Mouse (Mus musculus): Measurements from ENCODE around the gene Wdr63.

The Wdr63 gene

DNA sequence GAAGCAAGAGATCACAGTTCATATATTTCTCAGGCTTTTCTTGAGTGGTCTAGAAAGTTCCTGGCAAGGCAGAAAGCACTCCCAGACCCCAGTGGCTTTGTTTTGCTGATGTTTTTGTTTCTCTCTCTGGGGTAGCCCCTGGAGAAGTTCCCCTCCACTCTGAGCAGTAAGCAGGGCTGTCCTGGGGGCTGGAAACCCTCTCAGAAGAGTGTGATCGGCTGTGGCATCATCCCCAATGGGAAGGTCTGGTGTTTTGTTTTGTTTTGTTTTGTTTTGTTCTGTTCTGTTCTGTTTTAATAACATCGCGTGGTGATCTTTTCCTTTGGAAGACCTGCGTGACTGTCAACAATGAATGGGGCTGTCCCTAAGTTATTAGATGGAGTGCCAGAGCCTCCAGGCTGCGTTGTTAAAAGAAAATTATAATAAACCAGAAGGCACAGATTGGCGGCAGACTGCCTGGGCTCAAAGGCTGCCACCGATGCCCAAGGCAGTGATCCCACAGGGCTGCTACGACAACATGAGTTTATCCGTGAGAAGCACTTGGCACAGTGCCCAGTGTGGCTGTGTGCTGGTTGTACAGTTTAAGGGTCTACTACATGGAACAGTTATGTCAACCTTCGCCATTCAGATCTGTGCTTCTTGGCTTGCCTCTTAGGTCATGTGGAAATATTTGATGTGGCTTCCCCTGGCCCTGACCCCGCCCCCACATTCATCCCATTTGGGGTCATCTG is 56.5 kb downstream of the Wdr63 start:
- peak; percentile 55 for DNase-seq

DNA sequence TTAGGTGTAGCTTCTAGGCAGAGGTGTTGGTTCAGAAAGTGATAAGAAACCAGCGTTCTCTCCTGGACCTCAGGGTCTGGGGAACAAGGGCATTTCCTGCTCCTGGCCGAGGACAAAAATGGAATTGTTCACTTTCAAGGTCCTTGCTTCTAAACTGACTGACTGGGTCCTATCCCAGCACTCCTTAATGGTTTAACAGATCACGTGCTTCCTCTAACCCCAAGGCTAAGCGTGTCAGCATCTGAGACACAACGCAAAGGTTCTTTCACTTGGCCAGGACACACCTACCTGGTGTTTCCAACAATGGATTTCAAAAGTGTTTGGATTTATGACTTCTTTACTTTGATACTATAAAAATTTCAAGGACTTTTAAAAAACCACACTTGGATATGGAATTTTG is 58.0 kb downstream of the Wdr63 start:
- DNase-seq, result no peak

DNA sequence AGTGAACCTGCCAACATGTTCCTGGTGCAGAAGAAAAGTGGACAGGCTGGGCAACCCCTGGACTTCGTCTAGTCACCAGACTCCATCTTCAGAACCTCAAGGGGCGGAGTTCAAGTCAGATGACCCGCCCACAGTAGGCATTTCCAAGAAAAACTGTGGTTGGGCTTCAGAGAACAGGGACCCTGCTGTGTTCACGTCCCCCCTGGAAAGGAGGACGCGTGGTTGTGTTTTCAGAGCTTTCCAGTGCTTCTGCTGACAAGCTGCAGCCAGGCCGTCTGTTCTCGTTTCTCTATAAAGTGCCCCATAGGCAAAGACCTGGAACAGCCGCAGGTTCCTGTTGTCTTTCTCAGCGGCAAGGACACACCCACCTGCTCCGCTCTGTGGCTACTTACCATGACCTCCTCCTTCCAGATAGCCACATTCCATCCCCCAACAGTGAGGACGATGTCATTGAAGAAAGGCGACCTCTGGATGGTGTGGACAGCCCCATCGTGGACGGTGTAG is 60.2 kb downstream of the Wdr63 start:
- no peak for DNase-seq

DNA sequence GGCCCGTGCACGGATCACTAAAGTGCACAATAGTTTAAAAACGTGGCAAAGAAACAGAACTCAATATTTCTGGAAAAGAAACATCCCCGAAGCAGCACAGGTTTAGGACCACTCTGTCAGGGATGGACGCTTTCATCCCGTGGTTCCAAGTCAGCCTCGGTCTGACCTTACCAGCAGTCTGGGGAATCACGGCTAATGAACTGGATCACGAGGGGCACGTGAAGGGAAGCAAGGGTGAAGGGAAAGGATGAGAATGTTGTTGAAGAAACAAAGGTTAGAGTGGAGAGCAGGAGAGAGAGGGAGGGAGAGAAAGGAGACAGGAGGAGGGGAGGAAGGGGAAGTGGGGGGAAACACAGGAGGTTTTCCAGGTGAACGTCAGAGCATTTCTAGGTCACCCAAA is 61.9 kb downstream of the Wdr63 start:
- no peak for DNase-seq

DNA sequence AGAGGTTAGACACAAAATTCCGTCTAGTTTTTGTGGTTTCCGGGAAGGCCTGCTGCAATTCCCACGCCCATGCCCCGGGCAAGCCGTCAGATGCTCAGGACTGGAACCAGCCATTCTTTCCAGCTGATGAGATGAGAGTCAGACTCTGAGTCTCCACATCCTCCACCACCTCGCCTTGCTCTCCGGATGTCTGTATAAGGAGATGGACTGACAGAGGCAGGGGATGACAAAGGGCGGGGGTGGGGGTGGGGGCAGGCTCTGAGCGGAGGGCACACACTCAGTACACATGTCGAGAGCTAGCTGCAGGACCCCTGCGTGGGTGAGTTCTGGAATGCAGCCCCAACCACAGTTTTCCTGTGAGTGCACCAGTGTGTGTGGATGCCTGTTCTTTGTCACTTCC is 63.0 kb downstream of the Wdr63 start:
- no peak for DNase-seq

DNA sequence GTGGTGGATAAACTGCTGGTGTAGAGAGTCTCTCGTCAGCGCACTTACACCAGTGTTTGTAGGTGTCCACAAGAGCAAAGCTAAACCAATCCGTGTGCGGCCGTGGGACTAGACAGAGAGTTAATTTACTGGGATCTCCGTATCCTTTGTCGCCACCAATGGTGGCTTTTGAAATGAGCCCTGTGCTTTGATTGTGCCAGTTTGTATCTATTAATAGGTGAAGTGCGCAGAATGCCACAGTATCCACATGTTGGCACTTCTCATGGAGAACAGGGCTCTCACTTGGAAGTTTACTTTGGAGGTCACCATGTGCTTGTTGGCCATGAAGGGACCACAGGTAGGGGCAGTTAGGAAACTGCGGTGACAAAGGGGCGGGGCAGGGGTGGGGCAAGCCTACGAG is 66.5 kb downstream of the Wdr63 start:
- DNase-seq, result no peak

DNA sequence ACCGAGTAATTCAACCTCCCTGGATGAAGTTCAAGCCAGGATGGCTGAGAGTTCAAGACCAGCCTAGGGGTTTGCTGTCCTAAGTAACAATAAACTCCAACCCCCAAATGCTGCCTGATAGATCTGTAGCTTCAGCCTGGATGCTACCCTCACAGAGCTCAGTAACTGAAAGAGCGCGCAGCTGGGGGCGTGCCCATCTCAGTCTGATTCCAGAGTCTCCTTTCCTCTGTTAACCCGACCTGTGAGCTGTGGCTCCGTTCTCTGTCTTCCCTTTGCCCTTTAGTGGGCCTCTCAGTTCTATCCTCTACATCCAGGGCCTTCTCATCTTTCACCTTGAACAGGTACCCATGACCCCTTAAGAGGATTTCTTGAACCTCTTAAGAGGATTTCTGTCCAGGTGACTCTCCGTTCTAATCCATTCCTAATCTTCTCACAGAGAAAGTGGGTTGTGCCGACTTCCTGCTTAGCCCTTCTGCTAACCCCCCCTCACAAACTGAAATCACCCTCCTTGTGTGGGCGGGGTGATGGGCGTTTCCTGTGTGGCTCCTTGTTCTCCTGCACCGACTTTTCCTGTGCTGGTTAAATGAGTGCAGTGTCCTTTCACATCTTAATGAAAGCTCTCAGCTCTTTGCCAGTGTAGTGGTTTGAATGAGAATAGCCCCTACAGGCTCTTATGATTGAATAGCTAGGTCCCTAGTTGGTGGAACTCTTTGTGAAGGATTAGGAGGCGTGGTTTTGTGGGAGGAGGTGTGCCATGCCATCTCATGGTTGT is 68.6 kb downstream of the Wdr63 start:
- no peak for DNase-seq

DNA sequence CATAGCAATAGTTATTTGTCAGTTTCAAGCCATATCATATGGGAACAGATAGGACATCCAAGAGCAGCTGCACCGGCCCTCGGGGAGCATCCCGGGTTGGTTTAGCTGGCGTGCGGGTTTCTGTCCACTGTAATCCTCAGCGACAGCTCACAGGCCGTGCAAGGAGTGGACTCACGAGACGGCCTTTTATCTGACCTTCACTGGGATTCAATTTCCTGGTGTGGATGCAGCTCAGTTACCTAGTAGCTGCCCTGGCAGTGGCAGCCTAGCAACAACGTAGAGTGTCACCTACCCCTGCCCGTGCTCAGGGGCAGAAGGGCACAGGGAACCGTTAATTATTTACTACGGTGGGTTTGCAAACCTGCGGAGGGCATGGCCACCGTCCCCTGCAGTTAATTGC is 70.0 kb downstream of the Wdr63 start:
- DNase-seq, result no peak

DNA sequence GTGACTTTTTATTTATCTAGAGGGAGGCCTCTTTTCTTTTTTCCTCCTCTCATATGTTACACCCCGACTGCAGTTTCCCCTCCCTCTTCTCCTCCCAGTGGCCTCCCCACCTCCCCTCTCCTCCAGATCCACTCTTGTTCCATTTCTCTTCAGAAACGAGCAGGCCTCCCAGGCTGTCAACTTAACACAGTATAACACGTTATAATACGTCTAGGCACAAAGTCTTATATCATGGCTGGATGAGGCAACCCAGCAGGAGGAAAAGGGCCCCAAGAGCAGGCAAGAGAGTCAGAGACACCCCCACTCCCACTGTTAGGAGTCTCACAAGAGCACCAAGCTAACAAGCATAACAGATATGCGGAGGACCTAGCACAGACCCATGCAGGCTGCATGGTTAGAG is 75.0 kb downstream of the Wdr63 start:
- no peak for DNase-seq

DNA sequence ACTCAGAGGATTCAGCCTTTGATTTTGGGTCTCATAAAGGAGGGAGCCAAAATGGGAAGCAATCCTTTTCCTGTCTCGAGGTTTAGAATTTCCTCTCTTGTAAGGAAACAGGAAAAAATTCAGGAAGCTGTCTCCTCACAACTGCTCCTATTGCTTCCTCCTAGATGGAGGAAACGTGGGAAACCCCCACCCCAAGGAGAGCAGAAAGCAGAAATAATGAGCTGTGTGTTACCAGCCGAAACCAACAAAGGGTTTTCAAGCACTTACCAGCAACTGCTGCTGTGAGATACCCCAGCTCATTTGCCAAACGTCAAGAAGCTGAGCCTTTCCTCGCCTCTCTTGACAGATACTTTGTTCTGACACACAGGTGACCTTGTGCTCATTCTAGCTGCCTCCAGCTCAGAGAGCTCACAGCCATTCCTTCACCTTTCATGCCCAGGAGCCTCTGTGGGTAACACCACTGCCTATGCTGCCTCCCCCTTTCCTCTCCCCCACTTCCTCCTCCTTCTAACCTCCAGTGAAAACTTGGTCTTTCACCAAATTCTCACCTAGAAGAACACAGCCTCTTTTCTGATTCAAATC is 77.6 kb downstream of the Wdr63 start:
- DNase-seq, result no peak

DNA sequence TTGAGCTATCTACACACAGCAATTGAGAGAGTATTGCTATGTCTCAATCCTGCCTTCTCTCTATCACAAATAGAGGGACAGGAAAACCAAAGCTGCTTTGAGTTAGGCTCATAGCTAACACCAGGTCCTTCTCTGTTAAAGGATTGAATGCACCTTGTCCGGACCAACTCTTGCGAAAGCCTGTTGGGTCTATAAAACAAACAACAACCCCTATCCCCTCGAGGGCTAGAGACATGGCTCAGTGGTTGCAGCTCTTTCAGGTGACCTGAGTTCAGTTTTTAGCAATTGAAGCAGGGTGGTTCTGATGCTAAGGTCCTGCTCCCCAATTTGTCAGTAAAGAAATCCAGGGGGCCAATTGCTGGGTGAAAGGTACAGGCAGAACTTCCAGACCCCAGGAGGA is 78.7 kb downstream of the Wdr63 start:
- DNase-seq, result no peak

DNA sequence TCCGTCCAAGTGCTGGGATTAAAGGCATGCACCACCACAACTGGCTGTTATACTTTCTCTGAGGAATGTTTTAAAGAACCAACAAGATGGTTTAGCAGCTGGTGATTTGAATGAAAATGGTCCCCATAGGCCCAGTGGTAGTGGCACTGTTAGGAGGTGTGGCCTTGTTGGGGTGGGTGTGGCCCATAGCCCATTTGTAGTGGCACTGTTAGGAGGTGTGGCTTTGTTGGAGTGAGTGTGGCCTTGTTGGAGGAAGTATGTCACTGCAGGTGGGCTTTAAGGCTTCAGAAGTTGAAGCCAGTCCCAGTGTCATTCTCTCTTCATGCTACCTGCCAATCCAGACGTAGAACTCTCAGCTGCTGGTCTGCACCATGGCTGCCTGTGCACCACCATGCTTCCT is 79.5 kb downstream of the Wdr63 start:
- no peak for DNase-seq

DNA sequence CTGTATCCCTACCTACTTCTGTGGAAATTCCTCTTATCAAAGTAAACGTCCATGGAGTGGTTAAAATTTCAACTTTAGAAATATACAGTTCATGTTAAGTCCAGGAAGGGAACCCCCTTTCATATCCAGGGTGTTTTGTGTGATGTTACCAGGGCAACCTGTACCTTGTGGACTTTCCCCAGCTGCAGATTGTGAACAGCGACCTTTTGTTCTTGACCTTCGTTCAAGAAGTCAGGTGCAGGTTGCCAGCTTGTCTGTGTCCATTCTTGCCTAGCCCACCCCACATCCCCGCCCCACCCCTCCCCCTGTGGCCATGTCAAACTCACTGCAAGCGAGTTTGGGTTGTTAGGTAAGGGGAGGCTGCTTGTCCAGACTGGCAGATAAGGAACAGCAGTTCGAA is 80.8 kb downstream of the Wdr63 start:
- DNase-seq, result no peak

DNA sequence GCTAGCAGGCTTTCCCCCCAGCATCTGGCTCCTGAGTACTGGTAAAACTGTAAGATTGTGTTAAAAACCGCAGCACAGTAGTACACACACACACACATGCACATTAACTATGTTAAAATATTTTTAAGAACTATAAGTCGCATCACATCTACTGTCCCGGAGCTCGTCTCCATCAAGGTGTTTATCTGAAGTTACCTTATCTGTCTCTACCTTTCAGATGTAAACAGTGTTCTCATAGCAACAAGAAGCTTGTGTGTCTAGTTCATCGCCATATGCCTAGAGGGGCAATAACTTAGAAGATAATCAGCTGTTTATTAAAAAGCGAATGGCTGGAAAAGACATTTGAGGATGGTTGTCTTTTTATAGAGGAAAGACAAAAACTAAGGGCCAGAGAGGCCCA is 82.4 kb downstream of the Wdr63 start:
- no peak for DNase-seq

DNA sequence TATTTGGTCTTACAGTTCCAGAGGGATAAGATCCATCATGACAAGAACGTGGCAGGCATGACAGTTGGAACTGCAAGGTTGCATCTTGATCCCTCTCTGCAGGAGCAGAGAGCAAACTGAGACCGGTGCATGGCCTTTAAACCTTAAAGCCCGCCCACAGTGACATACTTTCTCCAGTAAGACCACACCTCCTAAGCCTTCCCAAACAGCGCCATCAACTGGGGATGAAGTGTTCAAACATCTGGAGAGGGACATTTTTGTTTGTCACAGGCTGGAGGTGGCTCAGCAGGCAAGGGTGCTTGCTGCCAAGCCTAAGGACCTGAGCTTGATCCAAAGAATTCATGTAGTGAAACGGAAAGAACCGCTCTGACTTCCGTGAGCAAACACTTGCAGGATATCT is 83.2 kb downstream of the Wdr63 start:
- DNase-seq, result no peak

DNA sequence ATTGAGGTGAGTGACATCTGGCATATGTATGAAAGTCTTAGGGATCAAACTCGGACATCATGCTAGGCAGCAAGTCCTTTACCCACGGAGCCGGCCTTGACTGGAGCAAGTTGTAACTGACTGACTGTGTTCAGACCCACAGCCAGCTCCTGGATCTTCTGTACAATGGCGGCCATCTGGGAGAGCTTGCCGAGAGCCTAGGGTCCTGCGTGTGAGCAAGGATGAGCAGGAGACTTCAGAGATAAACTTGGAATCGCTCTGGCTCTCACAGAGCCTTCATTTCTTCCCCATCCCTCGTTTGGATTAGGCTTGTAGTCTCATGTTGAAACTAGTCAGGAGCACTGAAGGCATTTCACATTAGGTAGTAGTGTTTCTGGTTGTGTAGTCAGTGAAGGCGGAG is 85.7 kb downstream of the Wdr63 start:
- no peak for DNase-seq

DNA sequence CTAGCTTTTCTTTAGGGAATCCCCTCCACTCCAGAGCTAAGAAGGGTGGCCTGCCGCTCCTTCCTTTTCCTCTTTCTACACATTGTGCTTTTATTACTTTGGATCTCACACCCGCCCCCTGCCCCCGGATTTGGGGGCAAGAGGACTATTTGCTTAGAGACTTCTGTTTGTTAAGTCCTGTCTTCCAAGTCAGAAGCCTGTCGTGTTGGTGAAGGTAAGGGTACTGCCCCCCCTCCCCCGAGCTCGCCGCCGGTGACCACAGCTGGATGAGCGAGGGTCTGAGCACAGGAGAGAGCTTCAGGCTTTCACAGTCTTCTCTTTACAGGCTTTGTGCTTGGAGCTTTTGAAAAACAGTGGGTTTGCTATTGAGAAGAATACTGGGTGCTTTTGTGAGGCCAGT is 90.4 kb downstream of the Wdr63 start:
- no peak for DNase-seq

DNA sequence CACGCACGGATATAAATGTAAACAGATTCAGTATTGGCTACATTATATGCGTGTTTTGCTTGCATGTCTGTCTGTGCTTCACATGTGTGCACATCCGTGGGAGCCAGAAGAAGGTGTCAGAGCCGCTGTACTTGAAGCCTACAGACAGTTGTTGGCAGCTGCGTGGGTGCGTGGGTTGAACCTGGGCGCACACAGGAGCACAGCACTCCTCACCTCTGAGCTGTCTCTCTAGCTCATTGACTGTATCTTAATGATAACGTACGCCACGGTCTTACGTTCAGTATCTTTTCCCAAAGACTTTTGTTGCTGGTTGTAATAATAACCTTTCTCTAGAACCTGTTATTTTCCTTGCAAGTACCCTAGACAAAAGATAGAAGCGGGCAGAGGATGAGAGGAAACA is 91.0 kb downstream of the Wdr63 start:
- DNase-seq, result no peak

DNA sequence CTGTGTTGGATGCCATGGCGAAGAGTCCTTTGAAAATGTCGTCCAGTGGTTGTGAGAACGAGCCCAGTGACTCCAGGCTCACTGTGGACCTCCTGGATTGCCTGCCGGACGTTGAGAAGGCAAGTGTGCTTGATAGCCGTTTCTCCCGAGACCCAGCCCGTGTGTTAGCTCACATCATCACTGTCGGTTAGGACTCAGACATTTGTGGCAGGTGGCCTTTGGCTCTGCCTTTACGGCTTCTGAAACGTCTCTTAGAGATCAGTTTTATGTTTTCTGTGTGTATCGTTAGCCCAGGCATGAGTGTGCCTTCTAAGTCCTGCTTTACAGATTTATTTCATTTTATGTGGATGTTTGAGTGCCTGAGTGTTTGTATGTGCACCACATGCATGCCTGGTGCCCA is 93.6 kb downstream of the Wdr63 start:
- no peak for DNase-seq

DNA sequence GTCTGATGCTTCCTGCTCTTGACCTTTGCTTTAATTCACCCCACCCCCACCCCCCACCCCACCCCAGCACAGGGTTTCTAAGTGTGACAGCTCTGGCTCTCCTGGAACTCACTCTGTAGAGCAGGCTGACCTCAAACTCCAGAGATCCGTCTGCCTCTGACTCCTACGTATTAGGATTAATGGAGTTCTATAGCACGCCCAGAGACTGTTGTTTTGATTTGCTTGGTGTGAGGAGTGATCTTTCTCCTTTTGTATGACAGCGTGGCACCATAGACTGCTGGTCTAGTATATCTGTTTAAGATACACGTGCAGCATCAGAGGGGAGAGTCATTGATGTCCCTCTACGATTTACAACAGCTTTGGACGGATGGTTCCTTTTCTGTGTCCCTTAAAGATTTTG is 94.4 kb downstream of the Wdr63 start:
- DNase-seq, result no peak

DNA sequence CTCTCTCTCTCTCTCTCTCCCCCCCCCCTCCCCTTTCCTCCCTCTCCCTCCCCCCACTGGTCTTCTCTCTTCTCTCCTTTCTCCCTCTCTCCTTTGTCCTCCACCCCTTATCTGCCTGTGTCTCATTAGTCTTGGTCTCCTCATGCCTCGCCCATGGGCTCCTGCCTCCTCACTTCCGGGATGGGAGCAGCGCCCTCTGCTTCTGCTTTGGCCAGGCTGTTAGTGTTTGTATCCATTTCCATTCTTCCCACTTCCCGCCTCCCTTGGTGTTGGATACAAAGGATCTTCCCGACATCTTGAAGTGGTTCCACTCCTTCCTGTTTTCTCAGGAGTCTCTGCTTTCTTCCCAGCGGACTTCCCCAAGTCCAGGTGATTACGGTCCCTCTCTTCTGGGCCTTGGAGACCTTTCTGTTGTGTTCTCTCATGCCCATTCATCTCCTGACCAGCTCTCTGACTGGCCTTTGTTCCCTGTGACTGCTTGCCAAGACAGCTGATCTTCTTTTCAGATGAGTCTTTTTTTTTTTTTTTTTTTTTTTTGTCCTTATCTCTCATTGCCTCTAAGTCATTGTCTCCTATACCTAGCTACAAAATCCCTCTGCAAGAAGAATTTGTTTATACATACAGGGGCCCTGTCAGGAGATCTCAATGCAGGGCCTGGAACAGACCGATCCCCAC is 96.2 kb downstream of the Wdr63 start:
- no peak for DNase-seq

DNA sequence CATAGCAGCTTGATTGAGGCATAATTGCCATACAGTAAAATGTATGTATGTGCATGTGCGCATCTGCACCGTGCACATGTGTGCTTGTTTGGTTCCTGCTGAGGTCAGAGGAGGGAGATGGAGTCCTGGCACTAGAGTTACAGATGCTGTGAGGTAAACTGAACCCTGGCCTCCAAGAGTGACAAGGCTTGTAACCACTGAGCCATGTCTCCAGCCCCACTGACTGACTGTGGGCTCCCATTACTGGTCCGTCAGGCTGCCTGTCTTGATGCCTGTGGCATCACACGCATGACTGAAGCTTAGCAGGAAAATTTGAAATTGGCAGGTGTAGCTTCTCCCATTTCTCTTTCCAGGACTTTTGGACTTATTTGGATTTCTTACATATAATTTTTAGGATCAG is 97.2 kb downstream of the Wdr63 start:
- no peak for DNase-seq

DNA sequence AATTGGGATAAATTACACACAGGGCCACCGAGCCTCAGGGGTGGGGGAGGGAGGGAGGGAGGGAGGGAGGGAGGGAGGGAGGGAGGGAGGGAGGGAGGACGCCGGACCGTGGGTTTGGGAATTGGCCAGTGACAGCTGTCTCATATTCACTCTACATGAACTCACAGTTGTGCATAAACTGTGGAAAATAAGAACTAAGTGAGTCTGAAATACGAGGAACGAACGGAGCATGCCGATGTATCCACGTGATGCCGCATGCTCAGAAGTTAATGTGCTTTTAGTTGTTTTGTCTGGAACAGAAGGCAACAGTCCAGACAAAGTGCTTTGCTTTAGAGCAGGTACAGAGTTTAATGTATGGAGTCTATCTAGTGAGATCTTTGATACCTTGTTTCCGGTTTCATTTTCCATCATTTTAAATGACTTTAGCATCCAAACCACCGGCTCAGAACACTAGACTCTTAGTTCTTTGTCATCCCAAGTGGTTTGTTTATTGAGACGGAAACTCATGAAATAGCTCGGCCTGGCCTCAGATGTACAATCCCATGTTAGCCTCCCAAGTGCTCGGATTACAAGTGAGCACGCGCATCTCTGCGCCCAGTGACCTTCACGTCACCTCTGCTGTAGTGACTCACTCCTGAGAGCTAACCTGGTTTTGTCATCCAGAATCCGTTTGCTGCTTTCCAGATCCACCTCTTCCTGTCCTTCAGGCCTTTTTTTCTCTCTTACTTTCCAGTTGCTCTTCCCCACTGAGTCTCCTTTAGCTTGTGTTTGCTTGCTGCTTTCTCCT is 97.9 kb downstream of the Wdr63 start:
- DNase-seq, result no peak
